14 mouse cellular contexts compared by ENCODE assay signal in the genomic region with DNA sequence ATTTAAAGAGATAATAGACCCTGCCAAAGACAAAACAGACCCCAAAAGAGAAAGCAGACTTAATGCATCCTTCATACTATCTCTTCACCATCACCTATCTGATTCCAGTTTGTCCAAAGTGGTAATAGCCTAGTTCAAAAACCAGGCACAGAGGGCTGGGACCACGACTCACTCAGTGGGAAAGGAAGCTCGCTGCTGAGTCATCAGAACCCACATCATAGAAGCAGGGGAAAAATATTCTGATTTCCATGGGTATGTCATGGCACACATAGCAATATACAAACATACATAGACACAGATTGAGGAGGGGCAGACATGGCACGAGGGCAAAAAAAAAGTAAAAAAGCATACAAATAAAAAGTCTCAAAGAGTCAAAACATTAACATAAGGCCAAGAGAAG.
"Had no signal": no experiment of that assay in that cellular context is flagged by ENCODE, and none has a peak within 500 bp of the region (broad histone marks: within the 10 kb centered on the region; RNA-seq: fewer than 3 reads in every experiment).

No protein-coding gene starts in this region.

- H3K27ac ChIP-seq: left cerebral cortex, adult 2 months; limb, embryonic 13.5 days; liver, embryonic 15.5 days; midbrain, embryonic 15.5 days; neural tube, embryonic 12.5 days had no signal

- H3K36me3 ChIP-seq: limb, embryonic 13.5 days; liver, embryonic 15.5 days; midbrain, embryonic 15.5 days; neural tube, embryonic 12.5 days had no signal

- H3K9ac ChIP-seq: limb, embryonic 13.5 days; liver, embryonic 15.5 days; midbrain, embryonic 15.5 days; neural tube, embryonic 12.5 days had no signal

- DNase-seq: kidney, adult 8-10 months; kidney, postnatal 25 days; left cerebral cortex, postnatal 4 days; lung, adult 2 months; lung, postnatal 36 days; right cerebral cortex, postnatal 25 days; thymus, adult 18-20 months; thymus, postnatal 14 days had no signal

- H3K27me3 ChIP-seq: liver, embryonic 15.5 days; midbrain, embryonic 15.5 days; neural tube, embryonic 12.5 days had no signal

- ATAC-seq: lung, postnatal 0 days; midbrain, embryonic 15.5 days had no signal

- H3K4me3 ChIP-seq: left cerebral cortex, adult 2 months; limb, embryonic 13.5 days; liver, embryonic 15.5 days; midbrain, embryonic 15.5 days; neural tube, embryonic 12.5 days had no signal

- H3K4me2 ChIP-seq: limb, embryonic 13.5 days; liver, embryonic 15.5 days; midbrain, embryonic 15.5 days; neural tube, embryonic 12.5 days had no signal

- H3K9me3 ChIP-seq: limb, embryonic 13.5 days; liver, embryonic 15.5 days; midbrain, embryonic 15.5 days; neural tube, embryonic 12.5 days had no signal
